8 mouse cellular contexts compared by ENCODE assay signal in the genomic region with DNA sequence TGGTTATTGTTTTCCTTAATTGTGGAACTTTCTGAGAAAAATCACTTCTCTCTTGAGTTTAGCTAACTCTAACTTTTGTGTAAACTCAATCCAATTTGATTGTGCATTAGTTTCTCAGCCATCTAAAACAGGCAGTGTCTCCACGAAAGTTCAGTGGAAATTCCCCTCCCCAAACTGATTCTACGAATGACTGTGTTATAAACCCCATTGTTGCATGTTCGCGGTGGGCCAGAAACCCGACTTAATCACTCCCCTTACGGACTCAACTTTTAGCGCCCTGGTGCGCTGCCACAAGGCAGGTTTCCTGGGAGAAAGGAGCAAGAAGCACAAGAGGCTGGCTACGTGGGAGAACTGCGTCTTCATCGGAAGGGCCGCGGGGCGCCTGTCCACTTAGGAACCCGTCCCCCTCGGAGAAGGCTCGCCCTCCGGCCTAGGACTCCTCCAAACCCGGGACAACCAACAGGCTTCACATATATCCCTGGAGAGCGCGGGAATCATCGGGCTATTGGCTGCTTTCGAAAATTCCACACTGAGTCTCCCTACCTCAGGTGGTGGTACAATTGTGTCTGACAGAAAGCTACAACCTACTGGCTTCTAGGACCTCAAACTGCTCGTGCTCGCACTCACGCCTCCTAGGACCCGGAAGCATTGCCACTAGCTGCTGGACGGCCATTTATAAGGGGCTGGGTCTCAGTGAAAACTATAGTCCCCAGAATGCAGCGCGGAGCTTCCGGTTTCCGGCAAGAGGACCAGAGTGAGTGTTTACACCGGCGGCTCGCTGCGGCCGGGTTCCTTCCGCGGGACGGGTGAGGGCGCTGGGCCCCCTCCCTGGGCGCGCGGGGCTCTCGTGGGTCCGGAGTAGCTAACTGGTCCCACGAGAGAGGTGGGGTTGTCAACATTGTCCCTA. TPM values are rescaled to one million over a fixed set of nuclear protein-coding genes. Genes with fewer than 3 reads are reported as not detected.
DNase-seq lines count a peak whose midpoint lies in the region; ATAC-seq and TF ChIP-seq lines count a peak whose summit lies in the region.

Gene Ubl7, plus strand, starts transcription at position 726 of the 907 bp plus-strand sequence.

- no peaks in the 10 kb centered on the region for H3K27me3 ChIP-seq in MEL (ENCODE audit: control insufficient read depth in 1 of 2, insufficient read depth in 2 of 2, low read length in 2 of 2)
- no peaks in the 10 kb centered on the region for H3K27me3 ChIP-seq in cerebellum, adult 2 months (ENCODE audit: control insufficient read depth, insufficient read depth, low read length)
- H3K27me3 ChIP-seq in forebrain, postnatal 0 days (ENCODE audit: insufficient read depth, low read length), result no peaks in the 10 kb centered on the region
- no peaks in the 10 kb centered on the region for H3K27me3 ChIP-seq in lung, embryonic 15.5 days

- TF ChIP-seq RAD21 in MEL (IDR thresholded peaks at IDR 0.05; ENCODE audit: low read depth, low read length), result no peak

- no peak for TF ChIP-seq CTCF in MEL (IDR thresholded peaks at IDR 0.05 in 2 of 3, conservative IDR thresholded peaks at IDR 0.05 in 1 of 3; ENCODE audit: control insufficient read depth in 1 of 3, insufficient read depth in 1 of 3, low read depth in 2 of 3, low read length in 3 of 3, poor library complexity in 1 of 3, severe bottlenecking in 1 of 3)
- no peak for TF ChIP-seq CTCF in cerebellum, adult 2 months (IDR thresholded peaks at IDR 0.05; ENCODE audit: borderline replicate concordance, insufficient read depth, low read depth, low read length)
- no peak for TF ChIP-seq CTCF in forebrain, postnatal 0 days (IDR thresholded peaks at IDR 0.05; ENCODE audit: low read depth)

- H3K36me3 ChIP-seq in MEL (ENCODE audit: control insufficient read depth in 1 of 2, insufficient read depth in 2 of 2, low read length in 2 of 2), result peaks cover 0 to 2% of the 10 kb centered on the region in 2 experiments; a peak in 1 of 4 replicates
- H3K36me3 ChIP-seq in forebrain, postnatal 0 days (ENCODE audit: insufficient read depth), result peaks cover 8% of the 10 kb centered on the region
- H3K36me3 ChIP-seq in lung, embryonic 15.5 days, result peaks cover 7% of the 10 kb centered on the region; the same call in 1 of the 2 replicates

- TF ChIP-seq POLR2A in MEL (IDR thresholded peaks at IDR 0.05; ENCODE audit: control insufficient read depth in 1 of 2, insufficient read depth in 1 of 2, low read depth in 1 of 2, low read length in 2 of 2, poor library complexity in 1 of 2), result peak; percentile 98
- TF ChIP-seq POLR2A in cerebellum, adult 2 months (IDR thresholded peaks at IDR 0.05; ENCODE audit: borderline replicate concordance, insufficient read depth, low read length), result peak; percentile 72; the same call in 1 of the 2 replicates

- peak within 1 kb of the TSS; percentile 83 for H3K27ac ChIP-seq in MEL (ENCODE audit: control insufficient read depth, low read depth, low read length)
- peak within 1 kb of the TSS; percentile 53 for H3K27ac ChIP-seq in cerebellum, adult 2 months (ENCODE audit: insufficient read depth, low read length)
- H3K27ac ChIP-seq in forebrain, postnatal 0 days (ENCODE audit: low read depth, low read length), result peak within 1 kb of the TSS; percentile 69; the same call in 1 of the 2 replicates
- H3K27ac ChIP-seq in lung, embryonic 15.5 days, result peak within 1 kb of the TSS; percentile 69

- H3K4me2 ChIP-seq in forebrain, postnatal 0 days (ENCODE audit: low read depth), result peak within 1 kb of the TSS; percentile 87
- peak within 1 kb of the TSS; percentile 83 for H3K4me2 ChIP-seq in lung, embryonic 15.5 days

- WGBS in cerebellum, adult 2 months, result 1% methylated on average over 47 of the region's 47 CpGs
- under 1% methylated on average over 47 of the region's 47 CpGs for WGBS in forebrain, postnatal 0 days
- WGBS in lung, embryonic 15.5 days, result under 1% methylated on average over 47 of the region's 47 CpGs

- H3K4me1 ChIP-seq in MEL (ENCODE audit: control insufficient read depth in 1 of 2, insufficient read depth in 2 of 2, low read length in 2 of 2), result peaks cover 2 to 5% of the 10 kb centered on the region in 2 experiments; a peak in 3 of 4 replicates
- peaks cover 3% of the 10 kb centered on the region; the same call in 1 of the 2 replicates for H3K4me1 ChIP-seq in cerebellum, adult 2 months (ENCODE audit: control insufficient read depth, insufficient read depth, low read length)
- peaks cover 6% of the 10 kb centered on the region for H3K4me1 ChIP-seq in forebrain, postnatal 0 days (ENCODE audit: insufficient read depth)
- peaks cover 15% of the 10 kb centered on the region for H3K4me1 ChIP-seq in lung, embryonic 15.5 days

- peaks cover 5% of the 10 kb centered on the region; the same call in 1 of the 2 replicates for H3K79me2 ChIP-seq in MEL (ENCODE audit: control insufficient read depth, insufficient read depth, low read length, poor library complexity)

- H3K9ac ChIP-seq in MEL (ENCODE audit: control insufficient read depth, low read depth, low read length, poor library complexity, severe bottlenecking), result peak within 1 kb of the TSS; percentile 94
- peak within 1 kb of the TSS; percentile 78 for H3K9ac ChIP-seq in forebrain, postnatal 0 days
- H3K9ac ChIP-seq in lung, embryonic 15.5 days, result peak within 1 kb of the TSS; percentile 68

- peak; percentile 96 for DNase-seq in MEL (ENCODE audit: low read depth, low spot score)
- peak; percentile 90 to 94 for DNase-seq in cerebellum, adult 2 months
- DNase-seq in forebrain, postnatal 0 days, result peak; percentile 89
- peak; percentile 93 for DNase-seq in heart, postnatal 4 days
- DNase-seq in layer of hippocampus, adult 8-10 months (ENCODE audit: low spot score in 2 of 2), result peak; percentile 89
- peak; percentile 89 for DNase-seq in ovary, adult 18-20 months (ENCODE audit: low spot score)
- peak; percentile 92 for DNase-seq in thymus, postnatal 0 days (ENCODE audit: low spot score)

- no peaks in the 10 kb centered on the region for H3K9me3 ChIP-seq in MEL (replicated peaks; ENCODE audit: insufficient read depth, low read length)
- H3K9me3 ChIP-seq in forebrain, postnatal 0 days (ENCODE audit: low read length), result no peaks in the 10 kb centered on the region
- H3K9me3 ChIP-seq in lung, embryonic 15.5 days, result no peaks in the 10 kb centered on the region

- TF ChIP-seq EP300 in MEL (IDR thresholded peaks at IDR 0.05; ENCODE audit: low read depth in 1 of 2, low read length in 2 of 2), result no peak

- ATAC-seq in forebrain, postnatal 0 days, result peak; percentile 99
- peak; percentile 99 for ATAC-seq in lung, embryonic 15.5 days (ENCODE audit: borderline replicate concordance, extremely low read depth, low FRiP score, low TSS enrichment)

- H3K4me3 ChIP-seq in MEL (ENCODE audit: control insufficient read depth in 1 of 2, insufficient read depth in 1 of 2, low read depth in 2 of 2, low read length in 2 of 2), result peak within 1 kb of the TSS; percentile 88 to 98
- peak within 1 kb of the TSS; percentile 74 for H3K4me3 ChIP-seq in cerebellum, adult 2 months (replicated peaks; ENCODE audit: insufficient read depth, low read depth, low read length)
- H3K4me3 ChIP-seq in forebrain, postnatal 0 days (ENCODE audit: low read depth, low read length), result peak within 1 kb of the TSS; percentile 76
- H3K4me3 ChIP-seq in lung, embryonic 15.5 days, result peak within 1 kb of the TSS; percentile 63

TF ChIP-seq in MEL, 35 proteins besides CTCF, POLR2A, EP300 and RAD21 (continues in another document):
- TF ChIP-seq SMC3 (IDR thresholded peaks at IDR 0.05; ENCODE audit: low read depth, low read length), result no peak
- TF ChIP-seq MAFK (IDR thresholded peaks at IDR 0.05; ENCODE audit: borderline replicate concordance, low read depth, low read length), result no peak
- TF ChIP-seq USF1 (IDR thresholded peaks at IDR 0.05; ENCODE audit: low read depth, low read length), result 0 out of 2 replicates have a peak, but pooled peaks have one; percentile 12
- TF ChIP-seq HCFC1 (IDR thresholded peaks at IDR 0.05; ENCODE audit: low read depth, low read length), result peak; percentile 99
- no peak for TF ChIP-seq UBTF (IDR thresholded peaks at IDR 0.05; ENCODE audit: borderline replicate concordance, insufficient read depth, low read depth, low read length)
- no peak for TF ChIP-seq RCOR1 (IDR thresholded peaks at IDR 0.05; ENCODE audit: low read depth, low read length)
- peak; percentile 97 for TF ChIP-seq NELFE (IDR thresholded peaks at IDR 0.05; ENCODE audit: low read depth, low read length)
- peak; percentile 87 for TF ChIP-seq MYC (IDR thresholded peaks at IDR 0.05; ENCODE audit: low read depth, low read length)
- TF ChIP-seq POLR2AphosphoS5 (IDR thresholded peaks at IDR 0.05; ENCODE audit: borderline replicate concordance, low read depth, low read length), result no peak
- no peak for TF ChIP-seq GABPA (IDR thresholded peaks at IDR 0.05; ENCODE audit: low read depth, low read length)
- TF ChIP-seq USF2 (IDR thresholded peaks at IDR 0.05; ENCODE audit: borderline replicate concordance in 1 of 2, insufficient read depth in 1 of 2, low read depth in 1 of 2, low read length in 2 of 2), result no peak
- TF ChIP-seq TAL1 (IDR thresholded peaks at IDR 0.05; ENCODE audit: low read length), result no peak
- TF ChIP-seq MAZ (IDR thresholded peaks at IDR 0.05; ENCODE audit: low read depth, low read length), result no peak
- no peak for TF ChIP-seq ZKSCAN1 (IDR thresholded peaks at IDR 0.05; ENCODE audit: low read depth, low read length)
- no peak for TF ChIP-seq MEF2A (IDR thresholded peaks at IDR 0.05; ENCODE audit: extremely low read depth, insufficient replicate concordance, low read depth, low read length, poor library complexity, severe bottlenecking)
- no peak for TF ChIP-seq GATA1 (IDR thresholded peaks at IDR 0.05; ENCODE audit: low read depth, low read length)
- peak; percentile 100 for TF ChIP-seq ELF1 (IDR thresholded peaks at IDR 0.05; ENCODE audit: low read depth, low read length)
- no peak for TF ChIP-seq CHD2 (IDR thresholded peaks at IDR 0.05; ENCODE audit: low read length)
- peak; percentile 97 for TF ChIP-seq TBP (IDR thresholded peaks at IDR 0.05; ENCODE audit: low read depth, low read length)

RNA-seq across cellular contexts. Expression of gene Ubl7, which starts in this region (rescaled TPM):
- total RNA-seq in MEL (2012; rRNA removed), result 22.7 and 23.7 TPM in 2 replicates
- polyA plus RNA-seq in MEL (2012; ENCODE audit: insufficient read depth in 1 of 2, insufficient read length in 2 of 2, low read depth in 1 of 2, low replicate concordance in 2 of 2, missing spikeins in 1 of 2), result 10 to 100 TPM in 1 of 2 experiments, not detected in 1; 89.6 TPM
- polyA plus RNA-seq in cerebellum, adult 2 months (2012; rRNA removed), result 133 and 140 TPM in 2 replicates
- total RNA-seq in forebrain, postnatal 0 days (2014; rRNA removed), result 81.7 and 92.6 TPM in 2 replicates
- polyA plus RNA-seq in forebrain, postnatal 0 days (2015; fragmentation: Nextera tagmentation; extraction: Ambion mirVana), result 152 and 155 TPM in 2 replicates
- total RNA-seq in heart, postnatal 4 days (2021), result 10 to 100 TPM; 66.3 to 66.5 TPM
- 100 to 1,000 TPM in 2 of 4 experiments, 10 to 100 TPM in 2; 94.6 to 102 (median 98.2) TPM for total RNA-seq in layer of hippocampus, adult 8-10 months (2022)
- 105 and 112 TPM in 2 replicates for polyA plus RNA-seq in lung, embryonic 15.5 days (2015; fragmentation: Nextera tagmentation; extraction: Ambion mirVana)
- polyA plus RNA-seq in thymus, postnatal 0 days (2015; fragmentation: Nextera tagmentation; extraction: Ambion mirVana), result 125 and 133 TPM in 2 replicates

Comparison
In these comparisons a context has a peak if more than half of its experiments do, and no peak if none do; other contexts are left out.
1. Peak in every context shown above with its lines: DNase-seq, ATAC-seq, H3K4me3 ChIP-seq and H3K27ac ChIP-seq.